Mouse (Mus musculus): ENCODE results near the gene Nmur1.
"Not testable (repeated sequence)": the region's sequence is repeated elsewhere in the genome, so short reads cannot be mapped to it uniquely, and the experiment has no call there.

Nmur1 gene

DNA sequence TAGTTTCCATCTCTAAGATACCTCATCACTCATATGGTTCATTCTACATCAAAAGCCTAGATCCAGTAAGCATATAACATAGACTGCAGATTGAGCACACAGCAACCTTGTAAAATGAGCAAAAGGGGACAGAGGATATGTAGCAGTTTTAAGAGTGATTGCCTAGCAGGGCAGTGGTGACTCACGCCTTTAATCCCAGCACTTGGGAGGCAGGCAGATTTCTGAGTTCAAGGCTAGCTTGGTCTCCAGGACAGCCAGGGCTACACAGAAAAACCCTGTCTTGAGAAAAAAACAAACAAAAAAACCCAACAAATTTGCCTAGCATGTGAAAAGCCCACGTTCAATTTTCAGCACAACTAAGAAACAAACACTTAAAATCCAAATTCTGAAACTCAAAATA, 71.8 kb downstream of the Nmur1 start:
- no peak for DNase-seq

GRCm38 (mm10) chr1:86350576-86350975, 75.5 kb downstream of the Nmur1 start:
- no peak for DNase-seq

DNA sequence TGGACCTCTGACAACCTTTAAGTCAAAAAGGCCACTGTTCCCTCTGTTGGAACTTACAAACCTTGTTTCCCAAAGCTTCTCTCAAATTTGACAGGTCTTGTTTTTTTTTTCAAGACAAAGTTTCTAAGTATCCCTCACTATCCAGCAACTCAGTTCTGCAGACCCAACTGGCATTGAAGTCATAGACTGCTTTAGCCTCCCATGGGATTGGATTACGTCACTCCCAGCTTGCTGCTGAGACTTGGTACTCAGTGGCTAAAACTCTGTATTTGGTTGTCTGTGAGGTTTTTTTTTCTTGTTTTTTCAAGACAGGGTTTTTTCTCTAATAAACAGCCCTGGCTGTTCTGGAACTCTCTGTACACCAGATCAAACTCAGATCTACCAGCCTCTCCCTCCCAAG, 76.3 kb downstream of the Nmur1 start:
- no peak for DNase-seq

DNA sequence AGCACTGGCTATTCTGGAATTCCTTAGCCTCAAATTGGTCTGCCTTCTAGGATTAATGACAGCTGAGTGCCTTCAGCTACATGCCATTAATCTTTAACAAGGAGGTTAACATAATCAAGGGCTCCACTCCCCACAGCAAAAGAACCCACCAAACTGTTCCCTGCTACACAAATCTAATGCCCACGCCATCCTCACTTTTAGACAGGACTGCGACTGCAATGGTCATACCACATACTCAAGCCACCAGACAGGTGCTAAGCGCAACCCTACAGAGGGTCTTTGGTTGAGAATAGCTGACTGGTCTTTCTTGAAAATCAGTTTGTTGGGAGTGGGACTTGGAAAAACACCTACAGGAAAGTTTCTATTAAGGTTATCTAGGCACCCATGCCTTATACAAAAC, 76.8 kb downstream of the Nmur1 start:
- DNase-seq = no peak

- no peak for DNase-seq
These were observed 77.2 kb downstream of the Nmur1 start for GRCm38 (mm10) chr1:86348801-86349200.

GRCm38 (mm10) chr1:86348083-86348482, 77.9 kb downstream of the Nmur1 start:
- DNase-seq = no peak

GRCm38 (mm10) chr1:86347716-86348045, 78.3 kb downstream of the Nmur1 start:
- no peak for DNase-seq

GRCm38 (mm10) chr1:86346851-86347715, 78.9 kb downstream of the Nmur1 start:
- no peak for DNase-seq

DNA sequence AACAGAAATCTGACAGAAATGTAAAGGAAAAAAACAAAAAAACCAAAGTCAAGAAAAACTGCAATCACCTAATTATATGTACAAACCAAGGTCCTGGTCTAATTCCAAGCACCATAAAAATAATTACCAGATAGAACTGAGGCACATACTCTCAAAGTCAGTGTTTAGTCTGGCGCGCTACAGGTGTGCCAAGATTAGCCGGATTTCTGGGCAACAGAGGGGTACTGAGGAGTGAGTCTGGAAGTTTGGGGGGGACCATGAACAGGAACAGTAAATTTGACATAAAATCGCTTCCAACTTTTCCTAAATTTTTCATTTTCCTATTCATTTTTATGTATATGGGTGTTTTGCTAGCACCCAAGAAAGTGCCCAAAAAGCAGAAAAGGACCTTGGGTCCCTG, 80.1 kb downstream of the Nmur1 start:
- no peak for DNase-seq

- peak; percentile 13 for DNase-seq
These were observed 81.0 kb downstream of the Nmur1 start for GRCm38 (mm10) chr1:86345069-86345468.

- peak; percentile 51 for DNase-seq
These were observed 81.8 kb downstream of the Nmur1 start for GRCm38 (mm10) chr1:86343969-86344861.

DNA sequence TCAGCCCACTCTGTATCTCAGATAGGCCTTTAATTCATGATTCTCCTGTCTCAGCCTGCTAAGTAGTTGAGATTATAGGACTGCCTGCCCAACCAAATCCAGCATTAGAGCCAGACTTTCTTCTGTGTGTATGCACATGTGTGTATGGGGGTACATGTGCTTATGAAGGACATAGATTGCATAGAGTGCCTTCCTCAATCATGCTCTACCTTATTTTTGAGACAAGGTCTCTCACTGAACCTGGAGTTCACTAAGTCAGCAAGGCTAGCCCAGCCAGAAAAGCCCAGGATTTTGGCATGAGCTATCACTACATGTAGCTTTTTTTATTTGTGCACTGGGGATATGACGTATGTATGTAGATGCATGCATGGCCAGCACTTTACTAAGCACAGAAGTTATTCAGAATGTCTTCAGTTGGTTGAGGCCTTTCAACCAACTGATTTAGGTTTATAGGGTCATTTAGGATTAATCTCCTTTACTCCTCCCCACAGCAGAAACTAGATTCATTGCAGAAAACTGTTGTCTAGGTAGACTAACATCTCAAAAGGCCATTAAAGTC, 82.9 kb downstream of the Nmur1 start:
- DNase-seq = no peak

GRCm38 (mm10) chr1:86342371-86342770, 83.7 kb downstream of the Nmur1 start:
- DNase-seq = no peak

DNA sequence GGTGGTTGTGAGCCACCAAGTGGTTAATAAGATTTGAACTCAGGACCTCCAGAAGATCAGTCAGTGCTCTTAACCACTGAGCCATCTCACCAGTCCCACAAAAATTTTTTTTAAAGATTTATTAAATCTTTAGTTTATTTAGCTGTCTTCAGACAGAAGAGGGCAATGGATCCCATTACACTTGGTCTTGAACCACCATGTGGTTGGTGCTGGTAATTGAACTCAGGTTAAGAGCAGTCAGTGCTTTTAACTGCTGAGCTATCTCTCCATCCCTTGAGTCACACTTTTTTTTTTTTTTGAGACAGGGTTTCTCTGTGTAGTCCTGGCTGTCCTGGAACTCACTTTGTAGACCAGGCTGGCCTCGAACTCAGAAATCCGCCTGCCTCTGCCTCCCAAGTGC, 84.9 kb downstream of the Nmur1 start:
- DNase-seq = not testable (repeated sequence)

- peak; percentile 86 for DNase-seq
These were observed 86.7 kb downstream of the Nmur1 start for GRCm38 (mm10) chr1:86339156-86339812.

GRCm38 (mm10) chr1:86336330-86336729, 89.7 kb downstream of the Nmur1 start:
- DNase-seq = no peak
